Mouse (Mus musculus) embryo, embryonic 10.5 days (tissue): ENCODE measurements at regions not wholly inside any gene's neighbourhood (a gene's known extent, or its start where the extent isn't known, plus 50 kb on each side); places are given as distances from the start of the nearest gene placed in this dataset.
"Not testable (repeated sequence)": the region's sequence is repeated elsewhere in the genome, so short reads cannot be mapped to it uniquely, and the experiment has no call there.

Experiments
- DNase-seq: peaks from one replicate; pipeline ENCODE4 v3.0.0-alpha.2; 2015; ENCODE audit warnings: low spot score

GRCm38 (mm10) chr7:116680523-116680922, 176.4 kb downstream of the Nucb2 start:
- DNase-seq, result no peak

GRCm38 (mm10) chr7:116681268-116681667, 177.1 kb downstream of the Nucb2 start:
- no peak for DNase-seq

GRCm38 (mm10) chr7:116700409-116700808, 196.2 kb downstream of the Nucb2 start:
- DNase-seq, result no peak

- DNase-seq, result peak; percentile 89
Observed at GRCm38 (mm10) chr7:116701466-116702342, 197.5 kb downstream of the Nucb2 start.

- DNase-seq, result no peak
Observed at GRCm38 (mm10) chr7:116702596-116702995, 198.4 kb downstream of the Nucb2 start.

GRCm38 (mm10) chr7:116711541-116711940, 207.4 kb downstream of the Nucb2 start:
- DNase-seq, result no peak

GRCm38 (mm10) chr7:116713200-116713599, 209.0 kb downstream of the Nucb2 start:
- no peak for DNase-seq

- DNase-seq, result no peak
Observed at GRCm38 (mm10) chr7:116715234-116716046, 211.3 kb downstream of the Nucb2 start.

GRCm38 (mm10) chr7:116728379-116728778, 224.2 kb downstream of the Nucb2 start:
- no peak for DNase-seq

GRCm38 (mm10) chr7:116729795-116730194, 225.6 kb downstream of the Nucb2 start:
- DNase-seq, result peak; percentile 24

- no peak for DNase-seq
Observed at GRCm38 (mm10) chr7:116735676-116736075, 231.5 kb downstream of the Nucb2 start.

- no peak for DNase-seq
Observed at GRCm38 (mm10) chr7:116736333-116736732, 232.2 kb downstream of the Nucb2 start.

GRCm38 (mm10) chr7:116738009-116738408, 233.8 kb downstream of the Nucb2 start:
- DNase-seq, result no peak

- DNase-seq, result no peak
Observed at GRCm38 (mm10) chr7:116754556-116754955, 250.4 kb downstream of the Nucb2 start.

- DNase-seq, result not testable (repeated sequence)
Observed at GRCm38 (mm10) chr7:116792181-116792580, 288.0 kb downstream of the Nucb2 start.

- no peak for DNase-seq
Observed at GRCm38 (mm10) chr7:116808475-116808874, 304.3 kb downstream of the Nucb2 start.

GRCm38 (mm10) chr7:116816494-116816893, 312.3 kb downstream of the Nucb2 start:
- no peak for DNase-seq

GRCm38 (mm10) chr7:116817991-116818390, 313.8 kb downstream of the Nucb2 start:
- DNase-seq, result no peak

GRCm38 (mm10) chr7:116820613-116821012, 316.4 kb downstream of the Nucb2 start:
- DNase-seq, result no peak

- peak; percentile 9 for DNase-seq
Observed at GRCm38 (mm10) chr7:116842894-116843293, 338.7 kb downstream of the Nucb2 start.

- no peak for DNase-seq
Observed at GRCm38 (mm10) chr7:116847846-116848730, 343.9 kb downstream of the Nucb2 start.

- DNase-seq, result no peak
Observed at GRCm38 (mm10) chr7:116853351-116853750, 349.2 kb downstream of the Nucb2 start.
